Mouse (Mus musculus) neural tube, postnatal 0 days (tissue): ENCODE data around the gene Defa20. TPM values are rescaled to one million over a fixed set of nuclear protein-coding genes. Genes with fewer than 3 reads are reported as not detected.

Source experiments
- polyA plus RNA-seq: library from polyadenylated mRNA; unstranded; fragments of >200 nt; fragmentation: Nextera tagmentation; extraction: Ambion mirVana; gene quantifications from 2 replicates; pipeline ENCODE4 v1.2.1, GENCODE M21; 2015

Defa20 gene
- polyA plus RNA-seq, result not detected in 2 replicates

DNA sequence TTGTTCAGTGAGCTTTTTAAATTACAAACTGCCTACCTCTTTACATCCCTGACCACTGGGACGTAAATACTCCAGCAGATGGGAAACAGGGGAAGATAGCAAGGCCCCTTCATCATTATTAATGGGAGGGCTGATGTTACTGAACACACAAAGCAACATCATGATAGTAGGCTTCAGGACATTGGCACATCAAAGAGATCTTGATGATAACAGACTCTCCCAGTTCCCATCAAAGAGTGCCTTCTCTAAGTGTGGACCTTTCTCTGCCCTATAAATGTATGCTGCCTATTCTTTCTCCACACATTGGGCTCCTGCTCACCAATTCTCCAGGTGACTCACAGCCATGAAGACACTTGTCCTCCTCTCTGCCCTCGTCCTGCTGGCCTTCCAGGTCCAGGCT, at the start of gene Defa20:
TSS of gene Defa20 (plus strand) at position 301 of the 400 bp plus-strand sequence.

DNA sequence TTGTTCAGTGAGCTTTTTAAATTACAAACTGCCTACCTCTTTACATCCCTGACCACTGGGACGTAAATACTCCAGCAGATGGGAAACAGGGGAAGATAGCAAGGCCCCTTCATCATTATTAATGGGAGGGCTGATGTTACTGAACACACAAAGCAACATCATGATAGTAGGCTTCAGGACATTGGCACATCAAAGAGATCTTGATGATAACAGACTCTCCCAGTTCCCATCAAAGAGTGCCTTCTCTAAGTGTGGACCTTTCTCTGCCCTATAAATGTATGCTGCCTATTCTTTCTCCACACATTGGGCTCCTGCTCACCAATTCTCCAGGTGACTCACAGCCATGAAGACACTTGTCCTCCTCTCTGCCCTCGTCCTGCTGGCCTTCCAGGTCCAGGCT, 19.7 kb downstream of the Defa20 start, which contains the start of gene Defa32:
TSS of gene Defa32 (plus strand) at position 301 of the 400 bp plus-strand sequence.

Other genes starting within 250 kb of the Defa20 start
- gene Defa27, start 193.7 kb upstream of the Defa20 start, polyA plus RNA-seq, result not detected in 2 replicates
- gene Defa29, start 182.2 kb upstream of the Defa20 start, polyA plus RNA-seq, result not detected in 2 replicates
- gene Defa2, start 130.7 kb upstream of the Defa20 start, polyA plus RNA-seq, result not detected in 2 replicates
- gene Defa33, start 117.4 kb upstream of the Defa20 start, polyA plus RNA-seq, result not detected in 2 replicates
- gene Defa36, start 81.8 kb upstream of the Defa20 start, polyA plus RNA-seq, result not detected in 2 replicates
- gene Gm7849, start 52.7 kb upstream of the Defa20 start, polyA plus RNA-seq, result not detected in 2 replicates
- not detected in 2 replicates for gene Defa32, start 19.8 kb downstream of the Defa20 start, polyA plus RNA-seq
- gene Defa37, start 56.1 kb downstream of the Defa20 start, polyA plus RNA-seq, result not detected in 2 replicates
- gene Defa28, start 73.7 kb downstream of the Defa20 start, polyA plus RNA-seq, result not detected in 2 replicates
- gene Gm7861, start 85.2 kb downstream of the Defa20 start, polyA plus RNA-seq, result not detected in 2 replicates
- not detected in 2 replicates for gene Defa26, start 108.9 kb downstream of the Defa20 start, polyA plus RNA-seq
- not detected in 2 replicates for gene Defa17, start 146.5 kb downstream of the Defa20 start, polyA plus RNA-seq
- not detected in 2 replicates for gene Defa34, start 156.5 kb downstream of the Defa20 start, polyA plus RNA-seq
- not detected in 2 replicates for gene AY761184, start 194.4 kb downstream of the Defa20 start, polyA plus RNA-seq
- not detected in 2 replicates for gene Defa24, start 225.2 kb downstream of the Defa20 start, polyA plus RNA-seq